Mouse (Mus musculus) bone marrow macrophage, adult 2 months (primary cell): Measurements from ENCODE around the gene Csrnp3.

Experiments used
- CTCF ChIP-seq: IDR thresholded peaks from 2 replicates; pipeline ENCODE4 v1.5.1; 2012; ENCODE audit warnings: low read depth, mild to moderate bottlenecking, low read length, moderate library complexity
- POLR2A ChIP-seq: IDR thresholded peaks from 2 replicates; pipeline ENCODE4 v1.6.1; 2012; ENCODE audit warnings: mild to moderate bottlenecking, low read depth, low read length, borderline replicate concordance

DNA sequence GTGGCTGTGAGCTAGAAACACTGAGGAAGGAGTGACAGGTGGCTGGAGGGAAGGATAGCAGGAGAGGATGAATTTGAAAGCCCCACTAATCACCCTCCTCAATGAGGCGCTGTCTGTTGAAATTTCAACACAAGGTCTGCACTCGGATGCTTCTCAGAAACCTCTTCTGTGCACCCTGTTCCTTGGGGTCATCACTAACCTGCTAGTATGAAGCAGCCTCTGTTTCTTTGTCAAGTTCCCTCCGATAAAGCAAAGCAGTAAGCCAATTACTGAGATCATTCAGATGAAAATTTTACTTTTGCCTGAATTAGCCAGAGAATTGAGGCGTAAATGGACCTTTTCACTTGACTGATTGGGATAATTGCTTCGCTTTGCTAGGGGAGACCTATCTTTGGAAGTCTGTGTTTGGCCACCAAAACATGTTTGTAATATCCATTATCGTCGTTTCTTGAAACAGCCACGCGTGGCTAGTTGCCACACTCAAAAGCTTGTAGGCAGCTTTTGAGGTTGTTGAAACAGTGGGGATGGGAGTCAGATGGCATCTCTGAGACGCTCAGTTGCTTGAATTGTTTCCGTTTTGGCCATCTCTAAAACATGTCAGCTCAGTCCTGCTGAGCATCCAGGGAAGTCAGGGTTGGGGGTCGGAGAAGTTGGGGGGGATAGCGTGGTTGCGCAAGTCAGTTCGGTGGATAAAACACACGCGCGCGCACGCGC lies 195.8 kb downstream of the Csrnp3 start:
- no peak for TF ChIP-seq CTCF
- no peak for TF ChIP-seq POLR2A
